Mouse (Mus musculus) liver, embryonic 15.5 days (tissue): ENCODE measurements around the gene Itgb5. TPM values are rescaled to one million over a fixed set of nuclear protein-coding genes. Genes with fewer than 3 reads are reported as not detected.

Experiments
- ATAC-seq: fragments of 200-750 bp; cut with Nextera tagmentation; 2 replicates; pipeline ENCODE4 v1.8.0; 2017; ENCODE audit warnings: moderate number of reproducible peaks, mild to moderate bottlenecking, moderate library complexity; ENCODE audit not compliant: insufficient read depth
- H3K27ac ChIP-seq: fragments of 300-500 bp; sonication (generic); replicated peaks from 2 replicates; pipeline ENCODE4 v1.5.1; 2015; ENCODE audit warnings: mild to moderate bottlenecking, inconsistent platforms
- H3K27me3 ChIP-seq: fragments of 300-500 bp; sonication (generic); 2 replicates; pipeline ENCODE4 v1.6.1; 2015; ENCODE audit warnings: mild to moderate bottlenecking, inconsistent platforms
- H3K36me3 ChIP-seq: fragments of 300-500 bp; sonication (generic); replicated peaks from 2 replicates; pipeline ENCODE4 v1.6.1; 2015; ENCODE audit warnings: moderate library complexity, mild to moderate bottlenecking, inconsistent platforms
- H3K4me1 ChIP-seq: fragments of 300-500 bp; sonication (generic); replicated peaks from 2 replicates; pipeline ENCODE4 v1.6.1; 2015; ENCODE audit warnings: inconsistent platforms
- H3K4me2 ChIP-seq: fragments of 300-500 bp; sonication (generic); 2 replicates; pipeline ENCODE4 v1.6.1; 2015; ENCODE audit warnings: moderate library complexity, mild to moderate bottlenecking, inconsistent platforms
- H3K4me3 ChIP-seq: fragments of 300-500 bp; sonication (generic); replicated peaks from 2 replicates; pipeline ENCODE4 v1.5.1; 2015; ENCODE audit warnings: mild to moderate bottlenecking, inconsistent platforms
- H3K9ac ChIP-seq: fragments of 300-500 bp; sonication (generic); 2 replicates; pipeline ENCODE4 v1.6.1; 2015; ENCODE audit warnings: moderate library complexity, mild to moderate bottlenecking, inconsistent platforms
- H3K9me3 ChIP-seq: fragments of 300-500 bp; sonication (generic); replicated peaks from 2 replicates; pipeline ENCODE4 v1.6.1; 2016; ENCODE audit warnings: inconsistent platforms
- WGBS: fragments of 180-500 bp; shearing (Covaris S2); methylation state at CpG from one replicate; pipeline ENCODE4 v1.1.7; 2015; ENCODE audit warnings: mixed read lengths; ENCODE audit not compliant: insufficient replicate concordance; 5-methylcytosine and 5-hydroxymethylcytosine counted together
- polyA plus RNA-seq: library from polyadenylated mRNA; unstranded; fragments of >200 nt; fragmentation: Nextera tagmentation; extraction: Ambion mirVana; gene quantifications from 2 replicates; pipeline ENCODE4 v1.2.1, GENCODE M21; 2015

Itgb5 gene
- polyA plus RNA-seq, 1 experiment from 2014 or later: 16.2 TPM

DNA sequence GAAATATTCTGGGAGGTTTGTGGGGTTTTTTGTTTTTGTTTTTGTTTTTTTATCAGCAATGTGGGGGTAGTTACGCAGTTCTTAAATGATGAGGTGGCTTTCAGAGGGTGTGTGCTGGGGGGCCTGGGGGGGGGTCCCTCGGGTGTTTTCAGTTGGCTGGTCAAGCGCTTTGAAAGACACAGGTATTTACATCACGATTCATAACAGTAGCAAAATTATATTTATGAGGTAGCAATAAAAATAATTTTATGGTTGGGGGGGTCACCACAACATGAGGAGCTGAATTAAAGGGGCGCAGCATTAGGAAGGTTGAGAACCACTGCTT, 3.9 kb downstream of the Itgb5 start:
- H3K4me2 ChIP-seq: peak overlapping the region; percentile 51
- no peaks in the 10 kb centered on the region for H3K36me3 ChIP-seq
- peak overlapping the region; percentile 21 for H3K27ac ChIP-seq
- 22% methylated on average over 5 of the region's 5 CpGs for WGBS
- H3K27me3 ChIP-seq: peaks cover 75% of the 10 kb centered on the region
- peaks cover 50% of the 10 kb centered on the region for H3K4me1 ChIP-seq
- no peaks in the 10 kb centered on the region for H3K9me3 ChIP-seq
- H3K9ac ChIP-seq: no peak overlapping the region
- no peak for ATAC-seq
- no peak overlapping the region for H3K4me3 ChIP-seq

DNA sequence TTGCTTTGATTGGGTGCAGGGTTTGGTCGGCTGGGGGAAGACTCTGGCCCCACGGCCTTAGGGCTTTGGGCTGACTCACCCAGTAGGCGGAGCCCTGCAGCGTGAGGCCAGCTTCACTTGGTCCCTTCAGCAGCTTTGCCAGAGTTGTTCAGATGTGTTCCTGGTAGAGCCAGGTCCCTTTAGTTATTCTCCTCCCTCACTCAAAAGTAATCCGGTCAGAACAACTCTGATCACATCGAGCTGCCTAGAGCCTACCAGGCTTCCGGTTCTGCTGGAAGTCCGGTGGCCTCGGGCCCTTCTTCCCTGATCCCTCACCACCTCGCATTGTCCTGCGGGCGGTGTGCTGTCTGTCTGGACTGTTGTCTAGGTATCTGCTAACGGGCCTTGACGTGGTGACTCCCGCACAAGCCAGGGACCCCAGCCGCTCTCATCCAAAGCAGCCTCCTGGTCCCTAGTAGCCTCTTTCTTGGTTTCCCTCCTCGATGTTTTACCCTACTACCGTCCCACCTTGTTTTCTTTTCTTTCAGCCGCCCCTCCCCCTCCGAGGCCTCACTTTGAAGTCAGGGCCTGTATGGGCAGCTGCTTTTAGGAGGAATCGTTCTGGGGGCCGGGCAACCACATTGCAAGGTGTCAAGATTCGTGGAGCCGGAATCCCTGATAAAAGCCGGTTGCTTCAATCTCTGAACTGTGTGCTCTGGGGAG, 4.5 kb downstream of the Itgb5 start:
- H3K9ac ChIP-seq: no peak overlapping the region
- H3K4me1 ChIP-seq: peaks cover 49% of the 10 kb centered on the region

DNA sequence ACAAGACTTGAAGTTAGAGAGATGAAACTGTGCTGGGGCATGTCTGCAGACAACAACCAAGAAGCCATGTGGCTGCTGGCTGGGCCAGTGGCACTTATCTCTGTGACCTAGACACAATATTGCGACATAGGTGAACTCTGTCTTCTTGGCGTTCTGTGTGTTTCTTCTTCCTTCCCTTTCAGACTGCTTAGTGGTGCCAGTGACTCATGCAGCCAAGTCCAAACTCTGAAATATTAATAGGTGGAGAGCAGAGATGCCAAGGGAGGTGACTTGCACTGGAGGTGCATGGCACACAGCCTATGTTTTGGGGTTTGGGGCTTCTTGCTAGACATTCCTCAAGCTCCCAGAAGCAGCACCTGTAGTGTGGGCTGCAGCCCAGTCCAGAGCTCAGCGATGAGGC, 7.2 kb downstream of the Itgb5 start:
- no peaks in the 10 kb centered on the region for H3K9me3 ChIP-seq
- H3K36me3 ChIP-seq: no peaks in the 10 kb centered on the region
- H3K4me2 ChIP-seq: no peak overlapping the region
- 36% methylated on average over 3 of the region's 3 CpGs for WGBS
- no peak overlapping the region for H3K9ac ChIP-seq
- no peak for ATAC-seq
- H3K27ac ChIP-seq: no peak overlapping the region
- peaks cover 53% of the 10 kb centered on the region for H3K4me1 ChIP-seq
- peaks cover 42% of the 10 kb centered on the region for H3K27me3 ChIP-seq
- H3K4me3 ChIP-seq: no peak overlapping the region

More for the DNA sequence above, 4.5 kb downstream of the Itgb5 start:
- H3K27ac ChIP-seq: peak overlapping the region; percentile 21
- no peak for ATAC-seq
- no peaks in the 10 kb centered on the region for H3K9me3 ChIP-seq
- H3K4me3 ChIP-seq: peak overlapping the region; percentile 27
- no peaks in the 10 kb centered on the region for H3K36me3 ChIP-seq
- peak overlapping the region; percentile 51 for H3K4me2 ChIP-seq
- 4% methylated on average over 25 of the region's 25 CpGs for WGBS
- H3K27me3 ChIP-seq: peaks cover 69% of the 10 kb centered on the region

DNA sequence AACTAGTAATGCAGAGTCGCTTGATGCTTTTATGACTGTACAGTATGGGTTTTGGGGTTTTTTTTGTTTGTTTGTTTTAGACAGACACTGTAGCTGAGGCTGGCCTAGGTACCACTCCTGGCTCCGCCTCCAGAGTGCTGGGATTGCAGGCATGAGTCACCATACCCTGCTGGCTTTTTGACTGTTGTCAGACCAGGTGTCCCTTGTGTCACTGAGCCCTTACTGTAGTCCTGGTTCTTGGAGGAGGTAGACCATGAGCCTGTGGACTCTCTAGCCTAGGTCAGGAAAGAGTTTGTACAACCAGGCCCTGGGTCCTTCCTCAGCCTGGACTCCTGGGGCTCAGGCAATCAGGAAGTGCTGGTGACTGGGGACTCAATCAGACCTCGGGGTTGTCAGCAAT, 7.7 kb downstream of the Itgb5 start:
- H3K4me3 ChIP-seq: no peak overlapping the region
- H3K4me2 ChIP-seq: no peak overlapping the region
- H3K9ac ChIP-seq: no peak overlapping the region
- peaks cover 37% of the 10 kb centered on the region for H3K27me3 ChIP-seq
- no peak overlapping the region for H3K27ac ChIP-seq
- no peaks in the 10 kb centered on the region for H3K36me3 ChIP-seq
- H3K4me1 ChIP-seq: peaks cover 53% of the 10 kb centered on the region
- H3K9me3 ChIP-seq: no peaks in the 10 kb centered on the region
- ATAC-seq: 0 out of 2 replicates have a peak, but pooled peaks have one; percentile 19
- WGBS: 38% methylated on average over 3 of the region's 3 CpGs

DNA sequence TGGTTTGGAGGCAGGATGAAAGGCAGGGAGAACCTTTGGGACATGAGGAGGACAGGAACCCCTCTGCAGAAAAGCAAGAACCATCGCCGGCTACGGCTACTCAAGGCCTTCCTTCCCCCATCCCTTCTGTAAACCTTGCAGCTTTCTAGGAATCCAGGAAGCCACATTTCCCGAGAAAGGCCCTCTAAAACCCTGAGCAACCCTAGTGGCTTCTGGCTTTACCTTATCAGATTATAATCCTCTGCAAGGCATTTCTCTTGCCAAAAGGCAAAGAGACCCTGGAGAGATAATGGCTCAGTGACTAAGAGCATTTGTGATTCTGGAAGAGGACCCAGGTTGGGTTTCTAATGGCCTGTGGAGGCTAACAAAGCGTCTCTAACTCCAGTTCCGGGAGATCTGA, 11.2 kb downstream of the Itgb5 start:
- whole genome bisulfite sequencing: 36% methylated on average over 6 of the region's 6 CpGs
- Histone ChIP-seq H3K27me3 (peaks cover 3% of the 10 kb centered on the region; the same call in 1 of the 2 replicates), H3K36me3 (no peaks in the 10 kb centered on the region), H3K27ac (no peak overlapping the region), H3K4me3 (no peak overlapping the region), H3K4me2 (no peak overlapping the region), H3K9me3 (no peaks in the 10 kb centered on the region), H3K4me1 (peaks cover 29% of the 10 kb centered on the region), H3K9ac (no peak overlapping the region)
- ATAC-seq: no peak

DNA sequence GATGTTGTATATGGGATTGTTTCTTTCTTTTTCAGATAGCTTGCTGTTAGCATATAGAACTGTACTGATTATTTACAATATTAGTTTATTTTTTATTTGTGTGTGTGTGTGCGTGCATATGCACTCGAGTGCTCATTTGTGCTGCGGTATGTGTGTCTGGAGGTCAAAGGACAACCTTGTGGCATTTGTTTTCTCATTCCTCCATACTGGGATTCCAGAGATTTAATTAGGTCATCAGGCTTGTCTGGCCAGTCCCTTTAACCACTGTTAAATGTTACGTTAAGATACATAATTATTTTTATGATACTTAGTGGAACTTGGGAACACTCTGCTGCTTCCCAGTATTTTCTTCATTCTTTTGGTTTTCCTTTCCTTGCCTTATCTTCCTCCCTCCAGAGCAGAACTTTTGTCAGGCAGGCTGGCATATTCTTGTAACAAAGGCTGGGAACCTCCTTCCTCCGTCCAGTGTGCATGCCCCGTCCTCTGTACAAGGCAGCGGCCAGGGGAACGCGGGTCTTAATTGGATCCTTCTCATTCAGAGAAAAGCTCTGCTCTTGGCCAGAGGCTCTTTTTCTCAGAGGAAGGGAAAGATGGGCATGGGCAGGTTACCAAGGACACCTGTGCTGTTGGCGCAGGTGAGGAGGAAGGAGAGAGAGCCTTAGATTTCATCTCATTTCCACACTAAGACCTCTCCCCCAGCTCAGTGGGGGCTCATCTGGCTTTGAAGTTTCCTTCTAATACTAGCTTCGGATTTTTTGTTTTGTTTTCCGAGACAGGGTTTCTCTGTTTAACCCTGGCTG, 12.8 kb downstream of the Itgb5 start:
- Histone ChIP-seq H3K4me3 (no peak overlapping the region), H3K4me1 (peaks cover 16% of the 10 kb centered on the region), H3K4me2 (no peak overlapping the region), H3K27ac (no peak overlapping the region), H3K9me3 (no peaks in the 10 kb centered on the region), H3K9ac (no peak overlapping the region), H3K36me3 (0 out of 2 replicates have a peak, but pooled peaks cover 3% of the 10 kb centered on the region), H3K27me3 (no peaks in the 10 kb centered on the region)
- no peak for ATAC-seq
- 71% methylated on average over 12 of the region's 12 CpGs for WGBS

DNA sequence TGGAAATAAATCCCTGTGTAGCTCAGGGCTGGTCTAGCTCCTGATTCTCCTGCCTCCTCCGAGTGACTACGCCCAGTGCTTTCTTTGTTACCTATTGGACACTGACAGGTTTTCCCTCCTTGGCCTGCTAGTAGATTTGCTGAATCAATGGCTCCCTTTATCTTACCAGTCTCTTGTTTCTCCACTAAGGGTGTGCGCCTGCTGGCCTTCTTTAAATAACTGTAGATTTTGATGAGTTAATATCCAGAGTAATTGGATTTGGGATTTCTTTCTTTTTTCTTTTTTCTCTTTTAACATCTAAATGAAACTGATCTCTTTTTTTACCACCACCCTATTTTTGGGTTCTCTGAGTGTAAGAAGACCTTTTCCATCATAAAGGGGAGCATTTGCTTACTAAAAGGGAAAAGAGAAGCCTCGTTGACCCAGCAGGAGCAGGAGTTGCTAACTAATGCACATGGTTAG, 14.7 kb downstream of the Itgb5 start:
- Histone ChIP-seq H3K4me2 (no peak overlapping the region), H3K4me3 (no peak overlapping the region), H3K9me3 (no peaks in the 10 kb centered on the region), H3K36me3 (0 out of 2 replicates have a peak, but pooled peaks cover 3% of the 10 kb centered on the region), H3K4me1 (peaks cover 10% of the 10 kb centered on the region; the same call in 1 of the 2 replicates), H3K9ac (no peak overlapping the region), H3K27ac (no peak overlapping the region), H3K27me3 (no peaks in the 10 kb centered on the region)
- whole genome bisulfite sequencing: 57% methylated on average over 4 of the region's 4 CpGs
- no peak for ATAC-seq

DNA sequence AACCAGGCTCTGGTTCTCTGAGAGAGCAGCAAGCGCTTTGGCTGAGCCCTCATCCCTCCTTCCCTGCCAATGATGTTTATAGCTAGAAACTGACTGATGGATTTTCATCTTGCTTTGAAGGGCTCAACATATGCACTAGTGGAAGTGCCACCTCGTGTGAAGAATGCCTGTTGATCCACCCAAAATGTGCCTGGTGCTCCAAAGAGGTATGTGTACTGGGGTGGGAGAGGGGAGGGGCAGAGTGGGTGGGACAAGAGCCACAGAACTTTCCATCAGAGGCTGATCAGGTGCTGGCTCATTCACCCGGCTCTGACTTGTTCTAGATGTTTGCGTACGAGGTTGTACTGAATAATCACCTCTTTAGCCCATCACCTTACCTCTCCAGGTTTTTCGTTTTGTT, 15.4 kb downstream of the Itgb5 start:
- Histone ChIP-seq H3K4me2 (no peak overlapping the region), H3K27ac (no peak overlapping the region), H3K27me3 (no peaks in the 10 kb centered on the region), H3K4me1 (peaks cover 10% of the 10 kb centered on the region; the same call in 1 of the 2 replicates), H3K36me3 (0 out of 2 replicates have a peak, but pooled peaks cover 3% of the 10 kb centered on the region), H3K4me3 (no peak overlapping the region), H3K9me3 (no peaks in the 10 kb centered on the region), H3K9ac (no peak overlapping the region)
- ATAC-seq: no peak
- 66% methylated on average over 6 of the region's 6 CpGs for WGBS

DNA sequence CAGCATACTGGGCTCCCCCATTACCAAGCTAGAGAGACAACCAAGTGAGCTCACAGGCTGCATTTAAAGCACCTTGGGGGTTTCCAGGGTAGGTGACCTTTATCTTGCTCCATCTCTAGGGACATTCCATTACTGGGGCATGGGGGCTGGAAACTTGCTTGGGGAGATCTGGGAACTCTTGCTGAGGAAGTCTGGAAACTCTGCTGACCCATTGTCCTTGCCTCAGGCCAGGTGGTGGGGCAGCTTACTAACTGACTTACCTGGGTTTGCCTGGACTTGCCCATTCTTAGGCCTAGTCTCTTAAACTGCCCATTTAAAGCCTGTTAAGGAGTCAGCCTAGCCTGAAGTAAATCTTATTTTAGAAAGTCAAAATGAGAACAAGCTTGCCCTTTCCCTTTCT, 23.8 kb downstream of the Itgb5 start:
- no peak overlapping the region for H3K4me2 ChIP-seq
- no peaks in the 10 kb centered on the region for H3K27me3 ChIP-seq
- H3K4me1 ChIP-seq: no peaks in the 10 kb centered on the region
- no peak overlapping the region for H3K27ac ChIP-seq
- H3K9me3 ChIP-seq: no peaks in the 10 kb centered on the region
- H3K4me3 ChIP-seq: no peak overlapping the region
- H3K9ac ChIP-seq: no peak overlapping the region
- H3K36me3 ChIP-seq: no peaks in the 10 kb centered on the region
- no peak for ATAC-seq

DNA sequence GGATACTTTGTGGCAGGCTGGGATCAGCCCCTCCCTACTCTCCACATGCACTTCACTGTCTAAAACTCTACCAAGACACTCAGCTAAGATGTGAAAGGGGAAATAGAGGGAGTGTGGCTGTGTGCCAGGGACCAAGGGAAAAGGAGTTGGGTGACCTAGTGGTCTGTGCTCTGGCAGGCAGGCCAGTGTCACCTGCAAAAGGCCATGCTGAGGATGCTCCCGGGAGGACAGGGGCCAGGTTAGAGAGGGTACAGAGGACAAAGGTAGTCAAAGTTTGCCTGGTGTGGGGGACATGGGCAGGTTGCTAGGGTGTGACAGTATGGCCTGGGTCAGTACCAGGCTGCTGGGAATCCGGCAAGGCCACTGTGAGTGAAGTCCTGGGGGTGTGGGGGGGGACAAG, 29.3 kb downstream of the Itgb5 start:
- no peak overlapping the region for H3K27ac ChIP-seq
- no peak for ATAC-seq
- H3K36me3 ChIP-seq: no peaks in the 10 kb centered on the region
- H3K4me1 ChIP-seq: peaks cover 4% of the 10 kb centered on the region; the same call in 1 of the 2 replicates
- 70% methylated on average over 2 of the region's 2 CpGs for WGBS
- no peak overlapping the region for H3K4me3 ChIP-seq
- no peaks in the 10 kb centered on the region for H3K27me3 ChIP-seq
- H3K9me3 ChIP-seq: no peaks in the 10 kb centered on the region
- H3K4me2 ChIP-seq: no peak overlapping the region
- no peak overlapping the region for H3K9ac ChIP-seq

DNA sequence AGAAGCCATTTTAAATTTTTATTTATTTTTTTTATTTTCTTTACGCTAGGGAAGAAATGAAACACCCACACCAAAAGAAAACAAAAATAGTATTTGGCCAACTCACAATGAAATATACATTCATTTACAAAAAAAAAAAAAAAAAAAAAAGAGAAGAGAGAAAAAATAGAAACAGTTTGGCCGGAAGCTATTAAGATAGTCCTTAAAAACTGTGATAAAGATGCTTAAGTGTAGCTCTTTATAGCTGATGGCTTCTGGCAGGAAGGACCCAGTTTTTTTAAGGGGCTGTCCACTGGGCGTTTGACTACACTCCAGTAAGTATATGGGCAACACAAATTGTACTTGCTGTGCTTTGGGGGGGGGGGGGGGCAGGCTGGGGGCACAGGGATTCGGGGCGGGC, 29.9 kb downstream of the Itgb5 start:
- no peak for ATAC-seq

More for the DNA sequence above, 29.9 kb downstream of the Itgb5 start:
- no peaks in the 10 kb centered on the region for H3K9me3 ChIP-seq
- no peak overlapping the region for H3K9ac ChIP-seq
- H3K27me3 ChIP-seq: no peaks in the 10 kb centered on the region
- H3K27ac ChIP-seq: no peak overlapping the region
- peaks cover 4% of the 10 kb centered on the region; the same call in 1 of the 2 replicates for H3K4me1 ChIP-seq
- no peak overlapping the region for H3K4me2 ChIP-seq
- no peaks in the 10 kb centered on the region for H3K36me3 ChIP-seq
- H3K4me3 ChIP-seq: no peak overlapping the region
- WGBS: 49% methylated on average over 5 of the region's 5 CpGs
